Mouse (Mus musculus) testis, postnatal 10 days (tissue): ENCODE results near the gene Lin28b.
"Not testable (repeated sequence)": the region's sequence is repeated elsewhere in the genome, so short reads cannot be mapped to it uniquely, and the experiment has no call there.

Source experiments
- DNase-seq: peaks from one replicate; pipeline ENCODE4 v3.0.0; 2021; ENCODE audit warnings: low spot score

The Lin28b gene

GRCm38 (mm10) chr10:45411741-45412140 is 74.5 kb downstream of the Lin28b start:
- DNase-seq = no peak

- DNase-seq = no peak
Observed at GRCm38 (mm10) chr10:45410624-45411341, 75.4 kb downstream of the Lin28b start.

- DNase-seq = no peak
Observed at GRCm38 (mm10) chr10:45399702-45400243, 86.4 kb downstream of the Lin28b start.

- DNase-seq = no peak
Observed at GRCm38 (mm10) chr10:45398211-45398610, 88.0 kb downstream of the Lin28b start.

GRCm38 (mm10) chr10:45382637-45382958 is 103.6 kb downstream of the Lin28b start:
- no peak for DNase-seq

- DNase-seq = no peak
Observed at GRCm38 (mm10) chr10:45381937-45382636, 104.1 kb downstream of the Lin28b start.

- no peak for DNase-seq
Observed at GRCm38 (mm10) chr10:45378269-45378668, 107.9 kb downstream of the Lin28b start.

- peak; percentile 68 for DNase-seq
Observed at GRCm38 (mm10) chr10:45372994-45373692, 113.1 kb downstream of the Lin28b start.

GRCm38 (mm10) chr10:45370545-45370944 is 115.7 kb downstream of the Lin28b start:
- no peak for DNase-seq

- no peak for DNase-seq
Observed at GRCm38 (mm10) chr10:45369639-45370038, 116.6 kb downstream of the Lin28b start.

- no peak for DNase-seq
Observed at GRCm38 (mm10) chr10:45366987-45367705, 119.0 kb downstream of the Lin28b start.

GRCm38 (mm10) chr10:45363396-45363795 is 122.8 kb downstream of the Lin28b start:
- no peak for DNase-seq

GRCm38 (mm10) chr10:45356091-45356490 is 130.1 kb downstream of the Lin28b start:
- no peak for DNase-seq

- DNase-seq = not testable (repeated sequence)
Observed at GRCm38 (mm10) chr10:45348143-45348542, 138.1 kb downstream of the Lin28b start.

GRCm38 (mm10) chr10:45345217-45345616 is 141.0 kb downstream of the Lin28b start:
- DNase-seq = no peak

GRCm38 (mm10) chr10:45344381-45344780 is 141.8 kb downstream of the Lin28b start:
- DNase-seq = no peak

- no peak for DNase-seq
Observed at GRCm38 (mm10) chr10:45339106-45339505, 147.1 kb downstream of the Lin28b start.

- DNase-seq = peak; percentile 66
Observed at GRCm38 (mm10) chr10:45335434-45336422, 150.5 kb downstream of the Lin28b start, which contains the start of gene Bves. TSS of gene Bves (plus strand) at chr10:45335772.

GRCm38 (mm10) chr10:45334925-45335324 is 151.3 kb downstream of the Lin28b start:
- DNase-seq = no peak

- DNase-seq = no peak
Observed at GRCm38 (mm10) chr10:45328196-45329000, 157.8 kb downstream of the Lin28b start.
